Mouse (Mus musculus): ENCODE measurements around the gene Mmp11.

GRCm38 (mm10) chr10:75944066-75944772 is 7.9 kb upstream of the Mmp11 start:
- TF ChIP-seq POLR2A (IDR thresholded peaks at IDR 0.05; ENCODE audit: low read depth, low read length) (no peak), CTCF (conservative IDR thresholded peaks at IDR 0.05 in 1 of 2, IDR thresholded peaks at IDR 0.05 in 1 of 2; ENCODE audit: low read depth in 2 of 2, low read length in 2 of 2) (no peak), EP300 (IDR thresholded peaks at IDR 0.05; ENCODE audit: low read length) (no peak), ELF1 (IDR thresholded peaks at IDR 0.05; ENCODE audit: low read depth, low read length) (no peak), IRF4 (IDR thresholded peaks at IDR 0.05; ENCODE audit: low read depth, low read length) (no peak), TBP (conservative IDR thresholded peaks at IDR 0.05; ENCODE audit: low read depth, low read length) (no peak), MAX (IDR thresholded peaks at IDR 0.05; ENCODE audit: low read length) (no peak), KAT2A (IDR thresholded peaks at IDR 0.05; ENCODE audit: insufficient replicate concordance, low read length) (no peak), USF1 (IDR thresholded peaks at IDR 0.05; ENCODE audit: low read depth, low read length) (no peak), ZC3H11A (IDR thresholded peaks at IDR 0.05; ENCODE audit: low read depth, low read length) (no peak)
